Mouse (Mus musculus) urinary bladder, postnatal 14 days (tissue): ENCODE data around the gene Ola1.
A peak's percentile ranks its signal among the peaks of the same experiment; 100 is the strongest.

Source experiments
- DNase-seq: peaks from one replicate; pipeline ENCODE4 v3.0.0; 2021; ENCODE audit warnings: low spot score

Gene Ola1

GRCm38 (mm10) chr2:73218913-73219312 lies at the start of gene Ola1:
Gene Ola1 (minus strand): TSS chr2:73218924.
- DNase-seq: no peak

DNA sequence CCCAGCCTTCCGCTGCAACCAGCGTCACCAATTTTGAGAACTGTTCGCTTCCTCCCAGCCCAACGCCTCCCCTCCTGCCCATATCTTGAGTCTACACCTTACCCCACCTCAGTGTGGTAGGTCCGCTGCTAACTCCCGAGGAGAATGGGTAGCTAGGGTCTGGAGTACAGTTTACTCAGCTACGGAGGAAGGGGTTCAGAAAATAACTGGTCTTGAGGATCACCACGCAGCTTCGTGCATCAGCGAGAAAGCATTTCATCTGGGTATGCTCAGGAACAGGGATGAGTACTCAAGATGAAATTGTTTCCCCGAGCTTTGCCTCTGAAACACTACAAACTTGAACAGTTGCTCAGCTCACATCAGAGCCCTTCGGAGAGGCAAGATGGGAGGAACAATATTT lies 49.6 kb upstream of the Ola1 start:
- DNase-seq: no peak

DNA sequence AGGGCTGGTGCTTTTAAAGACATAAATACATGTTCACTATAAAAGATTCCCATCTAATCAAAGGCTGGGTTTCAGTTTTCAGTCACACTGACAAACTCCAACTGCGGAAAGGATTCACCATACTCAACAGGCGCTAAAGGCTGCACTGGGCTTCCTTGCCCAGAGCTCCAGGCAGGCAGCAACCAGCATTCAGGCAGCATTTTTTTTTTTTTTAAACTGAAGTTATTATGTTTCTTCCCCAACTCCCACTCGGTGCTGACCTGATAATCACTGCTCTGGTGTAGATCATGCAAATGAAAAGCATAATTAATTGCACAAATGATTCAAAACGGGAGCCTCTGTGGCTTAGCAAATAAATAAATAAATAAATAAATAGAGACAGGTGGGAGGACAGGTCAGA lies 49.1 kb upstream of the Ola1 start:
- DNase-seq: no peak

GRCm38 (mm10) chr2:73267231-73267630 lies 48.5 kb upstream of the Ola1 start:
- DNase-seq: no peak

DNA sequence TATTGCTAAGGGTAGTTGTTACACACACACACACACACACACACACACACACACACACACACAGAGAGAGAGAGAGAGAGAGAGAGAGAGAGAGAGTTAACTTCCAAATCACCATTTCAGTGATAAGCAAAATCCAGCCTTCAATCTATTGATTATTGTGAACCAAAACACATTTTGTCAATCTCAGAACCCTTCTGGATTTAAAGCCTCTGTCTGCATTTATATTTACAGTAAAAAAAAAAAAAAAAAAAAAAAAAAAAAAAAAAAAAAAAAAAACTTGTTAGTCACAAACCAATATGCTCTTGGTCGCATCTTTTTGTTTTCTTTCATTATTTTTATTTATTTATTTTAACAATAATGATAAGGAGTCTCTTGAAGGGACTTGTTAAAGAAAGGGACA lies 47.9 kb upstream of the Ola1 start:
- DNase-seq: no peak

- DNase-seq: no peak
Measured at GRCm38 (mm10) chr2:73266011-73266410, 47.3 kb upstream of the Ola1 start.

- DNase-seq: no peak
Measured at GRCm38 (mm10) chr2:73264611-73265195, 46.0 kb upstream of the Ola1 start.

GRCm38 (mm10) chr2:73263794-73264610 lies 45.3 kb upstream of the Ola1 start:
- DNase-seq: peak; percentile 21

- DNase-seq: peak; percentile 20
Measured at GRCm38 (mm10) chr2:73263172-73263765, 44.5 kb upstream of the Ola1 start.

DNA sequence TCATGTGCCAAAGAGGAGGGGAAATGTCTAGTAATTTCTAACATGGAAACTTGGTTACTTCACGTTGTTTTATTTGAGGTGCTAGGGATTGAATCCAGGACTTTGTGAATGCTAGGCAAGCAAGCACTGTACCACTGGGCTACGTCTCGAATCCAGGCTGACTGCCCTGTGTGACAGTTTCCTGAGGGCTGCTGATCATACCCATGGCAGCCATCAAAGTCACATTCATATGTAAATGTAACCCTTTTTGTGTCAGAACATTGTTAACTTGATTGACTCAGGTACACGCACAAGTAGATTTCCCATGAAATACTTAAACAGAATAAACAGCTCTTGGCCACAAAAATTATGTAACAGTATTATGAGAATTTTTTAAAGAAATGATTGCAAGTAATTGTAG lies 30.0 kb upstream of the Ola1 start:
- no peak for DNase-seq

GRCm38 (mm10) chr2:73241299-73241698 lies 22.6 kb upstream of the Ola1 start:
- no peak for DNase-seq

DNA sequence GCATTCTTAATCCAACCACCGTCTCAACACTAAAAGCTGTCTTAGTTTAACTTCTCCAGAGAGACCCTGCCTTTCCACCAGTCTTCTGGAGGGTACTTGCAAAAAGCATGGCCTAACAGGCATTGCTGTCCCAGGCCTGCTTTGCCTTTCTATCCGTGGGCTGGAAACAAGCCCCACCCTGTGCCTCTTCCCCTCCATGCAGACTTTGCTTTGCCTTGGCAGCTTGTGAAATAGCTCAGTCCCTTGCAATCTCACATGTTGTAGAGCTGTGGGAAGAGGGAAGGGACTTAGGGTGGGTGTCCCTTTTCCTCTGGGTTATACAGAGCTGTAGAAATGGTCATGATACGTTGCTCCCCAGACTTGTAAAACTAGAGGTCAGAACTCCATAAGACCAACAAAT lies 12.4 kb upstream of the Ola1 start:
- DNase-seq: no peak

GRCm38 (mm10) chr2:73213871-73214659 lies 4.7 kb downstream of the Ola1 start:
- peak; percentile 92 for DNase-seq

GRCm38 (mm10) chr2:73213539-73213870 lies 5.2 kb downstream of the Ola1 start:
- no peak for DNase-seq

DNA sequence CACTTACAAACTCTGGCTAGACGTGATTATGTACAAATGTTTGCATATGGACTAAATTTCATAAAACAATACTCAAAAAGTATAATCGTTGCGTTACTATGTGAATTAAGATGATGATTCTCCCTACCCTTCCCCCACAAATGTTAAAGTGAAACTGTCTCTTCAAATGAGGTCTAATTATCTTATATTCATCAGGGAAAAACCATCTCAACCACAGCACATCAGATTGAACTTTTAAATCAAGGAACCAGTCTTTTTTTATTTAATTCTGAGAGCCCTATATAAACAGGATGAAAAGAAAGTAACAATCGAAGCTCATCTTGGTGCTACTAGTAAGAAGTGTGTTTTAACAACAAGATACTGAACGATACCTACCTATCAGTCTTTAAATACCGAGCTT lies 14.4 kb downstream of the Ola1 start:
- DNase-seq: no peak

DNA sequence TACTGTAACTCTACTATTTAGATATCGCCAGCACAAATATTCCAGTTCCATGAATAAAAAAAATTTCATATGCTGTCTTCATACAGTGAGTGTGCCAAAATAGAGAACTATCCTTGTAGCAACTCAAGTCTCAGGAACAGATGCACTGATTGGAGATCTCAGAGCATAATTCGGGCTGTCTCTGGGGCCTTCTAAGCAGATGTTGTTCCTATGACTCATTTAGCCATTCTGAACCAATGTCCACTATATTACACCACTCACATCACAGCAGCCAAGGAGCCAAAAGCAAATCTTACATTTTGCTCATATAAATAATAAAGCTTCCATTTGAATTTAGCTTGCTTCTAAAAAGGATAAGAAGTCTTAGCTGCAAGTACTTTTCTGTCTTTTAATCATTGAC lies 30.2 kb downstream of the Ola1 start:
- DNase-seq: no peak

- no peak for DNase-seq
Measured at GRCm38 (mm10) chr2:73185185-73185584, 33.5 kb downstream of the Ola1 start.

GRCm38 (mm10) chr2:73169496-73169895 lies 49.2 kb downstream of the Ola1 start:
- no peak for DNase-seq

DNA sequence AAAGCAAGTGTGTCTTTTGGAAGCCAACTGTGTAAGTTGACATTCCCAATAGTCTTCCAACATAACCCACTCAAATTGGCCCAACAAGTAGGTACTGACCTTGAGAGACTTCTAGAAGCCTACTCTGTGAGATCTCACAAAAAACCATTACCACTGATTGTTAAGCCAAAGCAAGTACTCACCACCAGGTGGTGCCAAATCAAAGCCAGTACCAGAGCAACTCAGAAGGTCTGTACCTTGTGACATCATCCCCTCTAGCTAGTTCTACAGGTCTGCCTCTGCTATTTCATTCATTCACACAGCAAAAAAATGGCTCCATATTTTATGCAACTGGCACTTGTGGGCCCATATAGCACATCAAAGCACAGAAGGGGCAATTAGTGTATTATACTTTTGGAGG lies 51.6 kb downstream of the Ola1 start:
- DNase-seq: peak; percentile 64

GRCm38 (mm10) chr2:73164666-73165065 lies 54.1 kb downstream of the Ola1 start:
- DNase-seq: no peak

DNA sequence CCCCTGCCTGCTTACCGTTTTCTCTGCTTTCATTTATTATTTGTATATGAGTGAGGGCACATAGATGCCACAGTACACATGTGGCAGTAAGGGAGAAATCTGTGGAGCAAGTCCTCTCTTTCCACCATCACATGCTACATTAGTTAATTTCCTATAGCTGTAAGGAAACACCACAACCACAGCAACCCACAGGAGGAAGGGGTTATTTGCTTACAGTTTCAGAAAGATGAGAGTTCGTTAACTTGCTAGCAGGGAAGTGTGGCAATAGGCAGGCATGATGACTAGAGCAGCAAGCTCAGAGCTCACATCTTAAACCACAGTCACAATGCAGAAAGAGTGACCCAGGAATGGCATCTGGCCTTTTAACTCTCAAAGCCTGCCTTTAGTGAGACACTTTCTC lies 58.0 kb downstream of the Ola1 start:
- DNase-seq: no peak

- DNase-seq: no peak
Measured at GRCm38 (mm10) chr2:73157202-73157601, 61.5 kb downstream of the Ola1 start.

- DNase-seq: no peak
Measured at GRCm38 (mm10) chr2:73150526-73150925, 68.2 kb downstream of the Ola1 start.
